In the genomic region with DNA sequence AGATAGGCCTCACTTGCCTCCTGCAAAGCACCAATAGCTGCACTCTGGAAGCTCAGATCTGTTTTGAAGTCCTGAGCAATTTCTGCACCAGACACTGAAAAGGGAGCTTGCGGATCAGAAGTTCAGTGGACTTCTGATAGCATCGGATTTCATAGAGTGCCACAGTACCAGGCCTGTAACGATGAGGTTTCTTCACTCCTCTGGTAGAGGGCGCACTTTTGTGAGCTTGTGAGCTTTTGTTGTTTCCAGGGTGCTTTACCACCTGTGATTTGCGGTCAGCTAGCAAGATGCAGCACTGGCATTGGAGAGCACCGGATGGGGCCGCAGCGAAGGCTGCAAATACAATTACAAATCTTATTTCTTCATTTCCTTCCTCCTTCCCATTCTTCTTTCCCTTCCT, we compare ENCODE assay signal across 13 mouse cellular contexts. TPM values are rescaled to one million over a fixed set of nuclear protein-coding genes. Genes with fewer than 3 reads are reported as not detected.
DNase-seq lines count a peak whose midpoint lies in the region; ATAC-seq and TF ChIP-seq lines count a peak whose summit lies in the region.
"Had no signal": no experiment of that assay in that cellular context is flagged by ENCODE, and none has a peak within 500 bp of the region (broad histone marks: within the 10 kb centered on the region; RNA-seq: fewer than 3 reads in every experiment).

No protein-coding gene starts in this region.

- no peak overlapping the region for H3K9ac ChIP-seq in lung, postnatal 0 days (replicated peaks; ENCODE audit: low read depth)
- H3K9ac ChIP-seq: heart, embryonic 13.5 days; liver, embryonic 15.5 days; neural tube, embryonic 13.5 days; stomach, embryonic 15.5 days had no signal

- peak; percentile 65 for DNase-seq in heart, adult 11 months
- no peak for DNase-seq in heart, adult 8-10 months (ENCODE audit: low spot score)
- peak; percentile 40 for DNase-seq in retina, postnatal 1 day
- no peak for DNase-seq in retina, embryonic 14.5 days (ENCODE audit: low spot score)
- DNase-seq in lung, postnatal 0 days (ENCODE audit: low spot score): peak; percentile 52
- peak; percentile 77 for DNase-seq in thymus, postnatal 25 days
- DNase-seq in ovary, adult 18-20 months (ENCODE audit: low spot score): no peak
- DNase-seq in left cerebral cortex, postnatal 14 days (ENCODE audit: low spot score in 2 of 2): no peak
- DNase-seq: adrenal gland, postnatal 10 days had no signal

- intact Hi-C loops in left cerebral cortex, postnatal 14 days (cut with DNase I): no loop called here

- no peaks in the 10 kb centered on the region for H3K4me1 ChIP-seq in lung, postnatal 0 days (ENCODE audit: insufficient read depth, low read depth, low read length)
- H3K4me1 ChIP-seq: liver, embryonic 15.5 days; neural tube, embryonic 13.5 days; stomach, embryonic 15.5 days had no signal

- H3K27me3 ChIP-seq in lung, postnatal 0 days (replicated peaks; ENCODE audit: insufficient read depth, low read length): peaks cover 22% of the 10 kb centered on the region

- no peak for TF ChIP-seq EP300 in lung, postnatal 0 days (IDR thresholded peaks at IDR 0.05)

- H3K4me3 ChIP-seq in lung, postnatal 0 days (ENCODE audit: low read depth, low read length): no peak overlapping the region
- H3K4me3 ChIP-seq: heart, embryonic 13.5 days; liver, embryonic 15.5 days; neural tube, embryonic 13.5 days; stomach, embryonic 15.5 days had no signal

- no peak for ATAC-seq in lung, postnatal 0 days

- H3K36me3 ChIP-seq in lung, postnatal 0 days (ENCODE audit: insufficient read depth, low read length): no peaks in the 10 kb centered on the region
- H3K36me3 ChIP-seq: heart, embryonic 13.5 days; liver, embryonic 15.5 days; neural tube, embryonic 13.5 days; stomach, embryonic 15.5 days had no signal

- H3K27ac ChIP-seq in lung, postnatal 0 days (ENCODE audit: low read length): no peak overlapping the region
- H3K27ac ChIP-seq: heart, embryonic 13.5 days; liver, embryonic 15.5 days; neural tube, embryonic 13.5 days; stomach, embryonic 15.5 days had no signal

- TF ChIP-seq CTCF in lung, postnatal 0 days (IDR thresholded peaks at IDR 0.05): peak; percentile 64

- no peaks in the 10 kb centered on the region for H3K9me3 ChIP-seq in lung, postnatal 0 days (ENCODE audit: low read length)
- H3K9me3 ChIP-seq: heart, embryonic 13.5 days; liver, embryonic 15.5 days; neural tube, embryonic 13.5 days; stomach, embryonic 15.5 days had no signal

- H3K4me2 ChIP-seq in lung, postnatal 0 days (replicated peaks; ENCODE audit: low read depth, low read length): no peak overlapping the region
- H3K4me2 ChIP-seq: heart, embryonic 13.5 days; liver, embryonic 15.5 days; neural tube, embryonic 13.5 days; stomach, embryonic 15.5 days had no signal

- WGBS in lung, postnatal 0 days: 21% methylated on average over 8 of the region's 8 CpGs

RNA-seq across cellular contexts. Expression of a gene that starts 30.9 kb away (rescaled TPM):
- 10 to 100 TPM; 34.4 to 55.3 (median 45.5) TPM for total RNA-seq in heart, adult 8-10 months (2022)
- polyA plus RNA-seq in lung, postnatal 0 days (2015; fragmentation: Nextera tagmentation; extraction: Ambion mirVana): 129 and 146 TPM in 2 replicates
- 10 to 100 TPM; 43.5 to 51.3 TPM for total RNA-seq in left cerebral cortex, postnatal 14 days (2021)

RNA-seq across cellular contexts. Expression of a gene that starts 36.8 kb away (rescaled TPM):
- total RNA-seq in heart, adult 8-10 months (2022): not detected
- polyA plus RNA-seq in lung, postnatal 0 days (2015; fragmentation: Nextera tagmentation; extraction: Ambion mirVana): 0.12 TPM in 2 replicates
- not detected for total RNA-seq in left cerebral cortex, postnatal 14 days (2021)
- total RNA-seq: adrenal gland, postnatal 10 days had no signal
- polyA plus RNA-seq: liver, embryonic 15.5 days; neural tube, embryonic 13.5 days had no signal

RNA-seq across cellular contexts. Expression of a gene that starts 45.1 kb away (rescaled TPM):
- 1 to 10 TPM; 6.3 to 7.1 (median 6.9) TPM for total RNA-seq in heart, adult 8-10 months (2022)
- 9.2 and 10.4 TPM in 2 replicates for polyA plus RNA-seq in lung, postnatal 0 days (2015; fragmentation: Nextera tagmentation; extraction: Ambion mirVana)
- 10 to 100 TPM; 20.0 to 20.2 TPM for total RNA-seq in left cerebral cortex, postnatal 14 days (2021)

RNA-seq across cellular contexts. Expression of a gene that starts 58.6 kb away (rescaled TPM):
- not detected for total RNA-seq in heart, adult 8-10 months (2022)
- polyA plus RNA-seq in lung, postnatal 0 days (2015; fragmentation: Nextera tagmentation; extraction: Ambion mirVana): 6.7 and 9.6 TPM in 2 replicates
- total RNA-seq in left cerebral cortex, postnatal 14 days (2021): not detected
- polyA plus RNA-seq: liver, embryonic 15.5 days; neural tube, embryonic 13.5 days had no signal

RNA-seq across cellular contexts. Expression of a gene that starts 59.4 kb away (rescaled TPM):
- not detected for total RNA-seq in heart, adult 8-10 months (2022)
- not detected in 2 replicates for polyA plus RNA-seq in lung, postnatal 0 days (2015; fragmentation: Nextera tagmentation; extraction: Ambion mirVana)
- total RNA-seq in left cerebral cortex, postnatal 14 days (2021): not detected
- total RNA-seq: adrenal gland, postnatal 10 days had no signal
- polyA plus RNA-seq: heart, embryonic 13.5 days; liver, embryonic 15.5 days; neural tube, embryonic 13.5 days; stomach, embryonic 15.5 days had no signal

Comparison
In these comparisons a context has a peak if more than half of its experiments do, and no peak if none do; other contexts are left out.
1. DNase-seq: peak in heart, adult 11 months (single experiment), retina, postnatal 1 day (single experiment), lung, postnatal 0 days (single experiment) and thymus, postnatal 25 days (single experiment); none in heart, adult 8-10 months (single experiment), retina, embryonic 14.5 days (single experiment), ovary, adult 18-20 months (single experiment) and left cerebral cortex, postnatal 14 days (0 of 2).